Mouse (Mus musculus): Measurements from ENCODE around the gene Rnase13.
A peak's percentile ranks its signal among the peaks of the same experiment; 100 is the strongest.

Rnase13 gene

GRCm38 (mm10) chr14:51913062-51913959 lies 9.3 kb downstream of the Rnase13 start:
- DNase-seq, result peak; percentile 93

GRCm38 (mm10) chr14:51912391-51913061 lies 10.0 kb downstream of the Rnase13 start:
- DNase-seq, result no peak

DNA sequence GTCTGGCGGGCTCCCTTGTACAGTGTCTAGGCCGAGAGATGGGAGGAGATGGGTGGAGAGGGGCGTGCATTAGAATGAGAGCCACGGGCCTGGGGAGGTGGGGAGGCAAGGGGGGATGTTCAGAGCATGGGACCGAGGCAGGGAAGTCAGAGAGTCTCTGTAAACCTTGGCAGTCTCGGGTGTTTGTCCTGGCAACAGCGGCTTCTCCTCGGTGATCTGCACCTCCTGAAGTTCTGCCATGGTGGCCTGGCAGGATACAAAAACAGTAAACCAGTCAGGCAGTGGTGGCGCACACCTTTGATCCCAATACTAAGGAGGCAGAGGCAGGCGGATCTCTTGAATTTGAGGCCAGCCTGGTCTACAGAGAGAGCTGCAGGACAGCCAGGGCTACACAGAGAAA lies 11.3 kb downstream of the Rnase13 start:
- DNase-seq, result no peak

- DNase-seq, result no peak
These were observed 16.5 kb downstream of the Rnase13 start for GRCm38 (mm10) chr14:51906102-51906501.

DNA sequence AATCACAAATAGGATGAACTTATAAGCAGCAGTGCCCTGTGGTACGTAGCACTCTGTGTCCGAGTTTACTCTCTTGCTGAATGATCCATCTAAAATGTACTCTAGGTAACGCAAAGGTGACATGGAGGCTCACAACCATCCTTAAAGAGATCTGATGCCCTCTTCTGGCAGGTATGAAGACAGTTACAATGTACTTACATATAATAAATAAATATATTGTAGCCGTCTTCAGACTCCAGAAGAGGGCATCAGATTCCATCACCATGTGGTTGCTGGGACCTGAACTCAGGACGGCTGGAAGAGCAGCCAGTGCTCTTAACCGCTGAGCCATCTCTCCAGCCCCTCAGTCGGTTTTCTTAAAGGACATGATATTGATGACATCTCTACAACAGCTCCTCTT lies 17.9 kb downstream of the Rnase13 start:
- DNase-seq, result no peak

GRCm38 (mm10) chr14:51903782-51904181 lies 18.8 kb downstream of the Rnase13 start:
- DNase-seq, result no peak

GRCm38 (mm10) chr14:51902806-51903710 lies 19.5 kb downstream of the Rnase13 start:
- DNase-seq, result peak; percentile 84

DNA sequence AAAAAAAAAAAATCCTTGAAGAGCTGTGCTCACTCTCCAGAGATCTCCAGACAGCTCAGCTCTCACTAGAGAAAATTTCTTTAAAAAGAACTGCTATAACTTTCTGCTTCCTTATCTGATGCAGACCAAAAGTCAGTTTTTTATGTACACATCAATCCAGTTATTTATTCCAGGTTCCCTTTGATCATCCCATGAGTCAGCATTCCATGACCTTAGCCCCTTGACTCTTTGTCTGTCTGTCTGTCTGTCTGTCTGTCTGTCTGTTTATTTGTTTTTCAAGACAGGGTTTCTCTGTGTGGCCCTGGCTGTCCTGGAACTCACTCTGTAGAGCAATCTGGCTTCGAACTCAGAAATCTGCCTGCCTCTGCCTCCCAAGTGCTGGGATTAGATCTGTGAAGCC lies 23.2 kb downstream of the Rnase13 start:
- DNase-seq, result no peak

DNA sequence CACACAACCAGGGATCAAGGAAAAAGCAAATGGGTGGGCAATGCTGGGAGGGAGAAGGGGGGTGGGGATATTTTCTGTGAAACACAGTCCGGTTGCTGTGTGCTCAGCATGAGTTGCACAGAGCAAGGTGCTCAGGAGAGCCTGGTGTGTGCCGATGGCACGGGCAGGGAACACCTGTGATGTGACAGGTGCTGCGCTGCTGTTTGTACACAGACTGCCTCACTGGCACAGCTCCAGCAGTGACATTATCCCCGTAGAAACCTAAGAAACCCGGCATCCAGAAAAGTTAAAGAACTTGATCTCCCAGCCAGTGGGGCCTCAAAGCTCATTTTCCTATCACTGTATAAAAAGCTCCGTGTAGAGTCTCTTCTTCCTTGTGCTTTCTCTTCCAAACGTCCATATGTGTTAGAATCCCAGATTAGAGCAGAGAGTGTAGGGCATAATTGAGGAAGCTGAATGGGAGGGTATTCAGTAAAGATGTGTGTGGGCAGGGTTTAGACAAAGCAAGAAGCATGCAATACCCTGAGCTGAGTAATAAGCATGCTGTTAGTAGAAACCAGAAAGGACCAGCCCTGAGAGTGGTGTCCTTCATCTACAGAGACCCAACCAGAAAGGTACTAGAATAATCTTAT lies 25.9 kb downstream of the Rnase13 start:
- DNase-seq, result no peak

- no peak for DNase-seq
These were observed 26.6 kb downstream of the Rnase13 start for GRCm38 (mm10) chr14:51896019-51896418.

DNA sequence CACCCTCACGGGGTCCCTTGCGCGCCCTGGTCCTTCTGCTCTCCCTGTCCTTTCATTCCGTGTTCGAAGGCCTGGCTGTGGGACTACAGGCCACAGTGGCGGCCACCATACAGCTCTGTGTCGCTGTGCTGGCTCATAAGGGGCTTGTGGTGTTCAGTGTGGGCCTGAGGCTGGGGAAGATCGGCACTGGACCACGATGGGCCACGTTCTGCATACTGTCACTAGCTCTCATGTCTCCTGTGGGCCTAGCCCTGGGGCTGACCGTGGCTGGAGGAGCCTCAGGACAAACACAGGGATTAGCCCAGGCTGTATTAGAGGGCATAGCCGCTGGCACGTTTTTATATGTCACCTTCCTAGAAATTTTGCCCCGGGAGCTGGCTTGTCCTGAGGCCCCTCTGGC lies 27.5 kb downstream of the Rnase13 start:
- no peak for DNase-seq

DNA sequence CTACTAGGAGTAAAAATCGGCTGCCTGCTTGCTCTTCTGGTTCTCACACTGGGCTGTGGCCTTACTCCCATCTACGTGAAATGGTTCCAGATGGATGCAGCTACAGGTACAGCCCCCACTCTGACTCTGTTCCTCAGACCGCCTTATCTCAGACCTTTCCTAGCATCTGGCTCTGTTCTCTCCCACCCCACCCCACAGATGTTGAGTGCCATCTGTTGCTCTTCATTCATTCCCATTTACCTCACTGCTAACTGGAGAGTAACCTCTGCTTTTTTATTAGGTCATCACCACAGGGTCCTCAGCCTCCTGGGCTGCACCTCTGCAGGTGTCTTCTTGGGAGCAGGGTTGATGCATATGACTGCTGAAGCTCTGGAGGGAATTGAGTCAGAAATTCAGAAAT lies 28.8 kb downstream of the Rnase13 start:
- DNase-seq, result no peak

DNA sequence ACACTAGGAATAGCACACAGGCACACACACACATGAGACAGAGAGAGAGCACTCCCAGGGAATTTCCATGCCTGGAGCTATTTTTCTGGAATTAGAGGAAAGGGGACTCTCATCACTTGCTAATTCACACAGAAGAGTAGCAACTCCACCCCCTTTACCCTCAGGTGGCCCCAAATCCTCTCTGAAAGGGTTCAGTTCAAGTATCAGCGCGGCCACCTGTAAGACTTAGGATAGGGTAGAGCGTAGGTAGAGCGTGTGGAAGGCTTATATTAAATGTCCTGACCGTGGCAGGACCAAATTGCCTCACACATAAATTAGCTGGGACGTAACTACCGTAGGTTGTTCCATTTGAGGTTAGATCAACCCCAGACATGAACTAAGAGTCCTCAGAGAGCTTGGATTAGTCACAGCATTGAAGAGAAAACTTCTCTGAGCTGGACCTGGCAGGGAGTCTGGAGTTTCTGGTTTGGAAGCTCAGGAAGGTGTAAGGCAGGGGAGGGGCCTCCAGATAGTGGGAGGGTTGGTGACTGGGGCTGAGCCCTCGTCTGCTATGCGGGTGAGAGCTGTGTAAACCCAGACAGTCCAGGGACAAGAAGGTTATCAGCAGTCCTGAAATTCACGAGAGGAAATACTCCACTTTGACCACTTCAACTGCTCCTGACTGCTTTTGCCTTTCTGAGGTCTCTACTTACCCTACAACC lies 29.3 kb downstream of the Rnase13 start:
- DNase-seq, result peak; percentile 70

DNA sequence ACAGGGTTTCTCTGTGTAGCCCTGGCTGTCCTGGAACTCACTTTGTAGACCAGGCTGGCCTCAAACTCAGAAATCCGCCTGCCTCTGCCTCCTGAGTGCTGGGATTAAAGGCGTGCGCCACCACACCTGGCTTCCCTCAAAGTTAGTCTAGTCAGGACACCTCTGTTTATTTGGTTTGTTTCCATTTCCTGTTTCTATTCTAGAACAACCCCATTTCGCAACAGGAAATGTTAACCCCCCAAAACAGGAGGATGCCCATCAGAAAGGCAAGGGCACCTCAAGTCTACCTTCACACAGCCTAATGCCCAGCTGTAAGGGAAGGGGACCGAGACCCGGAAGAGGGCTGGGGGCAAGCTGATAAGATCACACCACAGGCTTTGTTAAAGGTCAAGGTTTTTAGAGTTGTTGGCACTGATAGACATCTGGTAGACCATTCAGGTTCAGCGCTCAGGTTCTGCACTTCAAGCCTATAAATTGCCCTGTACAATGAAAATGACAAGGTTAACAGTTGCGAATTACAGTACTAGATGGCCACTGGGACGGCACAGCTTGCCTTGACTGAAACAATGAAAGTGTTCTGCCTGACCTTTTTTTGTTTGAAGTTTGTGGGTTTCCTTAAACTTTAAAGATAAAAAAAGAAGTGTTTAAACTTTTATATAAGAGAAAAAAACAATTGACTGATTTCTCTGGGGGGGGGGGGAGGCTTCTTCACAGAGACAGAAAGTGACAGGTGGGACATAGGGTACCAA lies 30.2 kb downstream of the Rnase13 start, which contains the start of gene Slc39a2:
Gene Slc39a2, plus strand, starts transcription at position 699 of the 749 bp plus-strand sequence.
- no peak for DNase-seq

GRCm38 (mm10) chr14:51889833-51890232 lies 32.7 kb downstream of the Rnase13 start:
- DNase-seq, result no peak

DNA sequence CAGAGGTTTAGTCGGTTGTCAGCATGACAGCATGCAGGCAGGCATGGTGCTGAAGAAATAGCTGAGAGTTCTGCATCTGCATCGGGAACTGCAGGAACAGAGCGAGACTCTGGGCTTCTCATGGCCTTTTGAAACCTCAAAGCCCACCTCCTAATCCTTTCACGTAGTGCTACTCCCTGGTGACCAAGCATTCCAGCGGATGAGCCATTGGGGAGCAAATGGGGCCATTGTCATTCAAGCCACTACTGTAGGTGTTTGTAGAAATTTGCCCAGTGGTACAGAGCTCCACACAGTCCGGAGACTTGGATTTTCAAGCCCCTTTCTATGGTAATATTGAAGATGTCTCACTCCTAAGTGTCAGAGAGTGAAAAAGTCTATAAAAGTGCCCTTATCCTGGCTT lies 36.5 kb downstream of the Rnase13 start:
- DNase-seq, result no peak

DNA sequence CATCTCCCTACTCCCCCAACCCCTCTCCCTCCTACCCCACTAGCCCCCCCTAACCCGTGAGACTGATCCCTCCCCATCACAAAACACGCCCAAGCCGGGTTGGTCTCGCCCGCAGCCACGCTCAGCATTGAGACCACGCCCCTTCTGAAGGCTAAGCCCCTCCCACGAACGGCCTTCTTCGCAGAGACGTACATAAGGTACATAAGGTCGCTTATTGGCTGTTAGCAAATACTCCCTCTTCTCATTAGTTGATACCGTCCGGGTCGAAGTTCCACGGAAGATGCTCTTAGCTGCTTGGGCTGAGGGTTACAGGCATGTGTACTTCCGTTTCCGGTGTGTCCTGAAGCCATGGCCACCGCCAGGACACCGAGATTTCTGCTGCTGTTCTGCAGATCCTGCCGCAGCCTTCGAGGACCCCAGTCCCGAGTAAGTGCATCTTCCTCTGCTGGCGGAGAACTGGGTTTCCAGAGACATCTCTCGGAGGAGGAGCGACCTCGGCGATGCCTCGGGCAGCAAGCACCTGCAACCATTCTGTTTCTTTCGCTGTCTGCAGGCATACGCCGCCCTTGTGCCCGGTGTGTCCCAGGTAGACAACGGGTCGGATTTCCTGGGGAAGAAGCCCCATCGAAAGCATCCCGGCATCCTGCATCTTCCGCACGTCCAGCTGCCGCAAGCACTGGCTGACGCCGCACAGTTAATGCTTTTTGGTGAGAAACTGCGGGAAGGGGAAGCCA lies 37.8 kb downstream of the Rnase13 start, which contains the start of gene Mettl17:
Gene Mettl17, plus strand, starts transcription at position 245 of the 734 bp plus-strand sequence.
- DNase-seq, result peak; percentile 99

DNA sequence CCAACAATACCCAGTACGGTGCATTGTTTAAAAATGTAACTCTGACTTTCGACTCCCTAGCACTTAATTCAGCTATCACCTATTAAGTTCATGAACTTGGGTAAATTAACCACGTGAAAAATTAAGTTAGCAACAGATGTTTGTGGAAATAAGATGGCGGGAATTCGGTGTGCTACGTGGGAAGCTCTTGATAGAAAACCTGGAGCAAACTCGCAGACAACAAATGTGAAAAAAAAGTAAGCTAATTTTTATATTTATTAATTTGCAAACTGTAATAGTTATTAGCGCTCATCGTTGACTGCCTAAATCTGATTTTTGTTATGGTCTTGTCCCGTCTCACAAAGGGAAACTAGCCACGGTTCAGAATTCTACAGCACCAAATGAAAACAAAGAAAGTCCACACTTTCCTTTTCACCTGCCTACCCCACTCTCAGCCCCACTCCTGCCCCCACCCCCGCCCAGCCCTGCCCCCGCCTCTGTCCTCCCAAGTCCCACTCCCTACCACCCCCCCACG lies 38.5 kb downstream of the Rnase13 start:
- no peak for DNase-seq

DNA sequence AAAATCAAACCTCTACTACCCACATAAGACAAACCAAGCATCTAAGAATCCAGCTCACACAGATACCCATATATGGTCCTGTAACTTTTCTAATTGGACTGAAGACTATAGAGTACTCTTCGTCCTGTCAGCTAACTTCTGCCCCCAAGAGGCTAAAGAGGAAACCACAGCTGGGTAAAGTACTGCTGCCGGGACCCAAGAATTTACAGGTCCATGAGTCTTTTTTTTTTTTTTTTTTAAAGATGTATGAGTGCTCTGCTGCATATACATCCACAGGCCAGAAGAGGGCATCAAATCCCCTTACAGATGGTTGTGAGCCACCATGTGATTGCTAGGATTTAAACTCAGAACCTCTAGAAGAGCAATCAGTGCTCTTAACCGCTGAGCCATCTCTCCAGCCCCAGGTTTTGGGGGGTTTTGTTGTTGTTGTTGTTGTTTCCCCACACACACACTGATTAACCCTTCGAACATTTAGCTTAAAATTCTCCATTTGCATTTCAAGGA lies 39.0 kb downstream of the Rnase13 start:
- DNase-seq, result peak; percentile 92

- no peak for DNase-seq
These were observed 45.1 kb downstream of the Rnase13 start for GRCm38 (mm10) chr14:51877517-51877916.

All from lung, postnatal 10 days (tissue).